Mouse (Mus musculus): ENCODE data around the gene Pex11b. TPM values are rescaled to one million over a fixed set of nuclear protein-coding genes. Genes with fewer than 3 reads are reported as not detected.

Gene Pex11b
- 49.8 and 56.6 TPM in 2 replicates for polyA plus RNA-seq (2015; fragmentation: Nextera tagmentation; extraction: Ambion mirVana)

DNA sequence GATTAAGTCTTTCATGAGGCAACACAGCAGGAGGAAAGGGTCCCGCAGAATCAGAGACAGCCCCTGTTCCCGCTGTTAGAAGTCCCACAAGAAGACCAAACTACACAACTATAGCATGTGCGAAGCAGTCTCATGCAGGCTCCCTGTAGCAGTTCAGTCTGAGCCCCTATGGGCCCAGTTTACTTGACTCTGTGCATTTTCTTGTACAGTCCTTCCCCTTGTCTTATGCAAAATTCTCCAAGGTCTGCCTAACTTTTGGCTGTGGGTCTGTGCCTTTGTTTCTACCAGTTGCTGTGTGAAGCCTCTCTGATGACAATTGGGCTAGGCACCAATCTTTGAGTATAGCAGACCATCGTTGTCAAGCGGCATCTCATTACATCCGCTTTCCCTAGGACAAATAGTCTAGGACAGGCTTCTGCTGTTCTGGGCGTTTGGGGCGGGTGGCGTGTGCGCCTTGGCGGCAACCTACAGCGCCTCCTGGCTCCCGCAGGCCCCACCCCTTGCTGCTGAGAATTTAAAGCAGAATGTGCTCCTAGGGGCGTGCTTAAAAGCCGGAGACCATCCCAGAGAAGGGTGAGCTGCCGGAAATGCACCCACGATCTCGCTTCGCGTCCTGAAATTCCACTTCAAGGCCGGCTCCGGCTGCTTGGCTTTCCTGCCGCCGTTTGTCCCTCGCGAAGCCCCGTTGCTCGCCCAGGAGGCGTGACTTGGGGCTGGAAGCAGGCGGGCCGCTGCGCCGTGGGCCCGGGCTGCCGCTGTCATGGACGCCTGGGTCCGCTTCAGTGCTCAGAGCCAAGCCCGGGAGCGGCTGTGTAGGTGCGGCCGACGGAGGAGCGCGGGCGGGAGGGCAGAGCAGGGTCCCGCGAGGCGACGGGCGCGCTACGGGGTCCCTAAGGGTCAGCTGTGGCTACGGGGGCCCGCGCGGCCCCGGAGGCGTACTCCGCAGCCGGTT lies at the start of gene Pex11b, which contains the start of gene Gm42957:
Gene Pex11b (plus strand): TSS at position 449 of the 952 bp plus-strand sequence.
Gene Gm42957 (plus strand): TSS at position 547 of the 952 bp plus-strand sequence.
- peak; percentile 98 for DNase-seq (ENCODE audit: low spot score)
- peak; percentile 68 for TF ChIP-seq CTCF (IDR thresholded peaks at IDR 0.05)
- TF ChIP-seq EP300 (IDR thresholded peaks at IDR 0.05), result no peak
- Histone ChIP-seq H3K27ac (ENCODE audit: low read length) (peak within 1 kb of the TSS; percentile 83), H3K4me2 (replicated peaks; ENCODE audit: low read depth, low read length) (peak within 1 kb of the TSS; percentile 81), H3K36me3 (ENCODE audit: insufficient read depth, low read length) (no peaks in the 10 kb centered on the region), H3K4me1 (ENCODE audit: insufficient read depth, low read depth, low read length) (peaks cover 4% of the 10 kb centered on the region; the same call in 1 of the 2 replicates), H3K9ac (replicated peaks; ENCODE audit: low read depth) (peak within 1 kb of the TSS; percentile 92), H3K4me3 (ENCODE audit: low read depth, low read length) (peak within 1 kb of the TSS; percentile 84), H3K9me3 (ENCODE audit: low read length) (no peaks in the 10 kb centered on the region), H3K27me3 (replicated peaks; ENCODE audit: insufficient read depth, low read length) (no peaks in the 10 kb centered on the region)
- peak; percentile 95 for ATAC-seq
- 2% methylated on average over 59 of the region's 60 CpGs for WGBS

DNA sequence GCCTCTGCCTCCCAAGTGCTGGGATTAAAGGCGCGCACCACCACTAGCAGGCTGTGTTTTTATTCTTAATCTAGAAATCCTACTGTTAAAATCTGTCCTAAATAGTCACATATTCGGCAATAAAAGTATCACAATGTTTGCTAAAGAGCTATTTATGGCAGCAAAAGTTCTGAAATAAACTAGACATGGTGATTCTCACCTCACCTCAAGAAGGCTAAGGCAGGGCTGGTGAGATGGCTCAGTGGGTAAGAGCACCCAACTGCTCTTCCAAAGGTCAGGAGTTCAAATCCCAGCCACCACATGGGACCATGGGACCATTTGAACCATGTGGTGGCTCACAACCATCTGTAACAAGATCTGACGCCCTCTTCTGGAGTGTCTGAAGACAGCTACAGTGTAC lies 44.5 kb upstream of the Pex11b start:
- DNase-seq (ENCODE audit: low spot score), result no peak
- Histone ChIP-seq H3K4me2 (replicated peaks; ENCODE audit: low read depth, low read length) (no peak overlapping the region), H3K4me3 (ENCODE audit: low read depth, low read length) (no peak overlapping the region), H3K27me3 (replicated peaks; ENCODE audit: insufficient read depth, low read length) (no peaks in the 10 kb centered on the region), H3K9ac (replicated peaks; ENCODE audit: low read depth) (no peak overlapping the region), H3K36me3 (ENCODE audit: insufficient read depth, low read length) (no peaks in the 10 kb centered on the region), H3K9me3 (ENCODE audit: low read length) (no peaks in the 10 kb centered on the region), H3K27ac (ENCODE audit: low read length) (no peak overlapping the region), H3K4me1 (ENCODE audit: insufficient read depth, low read depth, low read length) (no peaks in the 10 kb centered on the region; the same call in 1 of the 2 replicates)
- TF ChIP-seq CTCF (IDR thresholded peaks at IDR 0.05) (no peak), EP300 (IDR thresholded peaks at IDR 0.05) (no peak)
- no peak for ATAC-seq
- 87% methylated on average over 4 of the region's 4 CpGs for WGBS

DNA sequence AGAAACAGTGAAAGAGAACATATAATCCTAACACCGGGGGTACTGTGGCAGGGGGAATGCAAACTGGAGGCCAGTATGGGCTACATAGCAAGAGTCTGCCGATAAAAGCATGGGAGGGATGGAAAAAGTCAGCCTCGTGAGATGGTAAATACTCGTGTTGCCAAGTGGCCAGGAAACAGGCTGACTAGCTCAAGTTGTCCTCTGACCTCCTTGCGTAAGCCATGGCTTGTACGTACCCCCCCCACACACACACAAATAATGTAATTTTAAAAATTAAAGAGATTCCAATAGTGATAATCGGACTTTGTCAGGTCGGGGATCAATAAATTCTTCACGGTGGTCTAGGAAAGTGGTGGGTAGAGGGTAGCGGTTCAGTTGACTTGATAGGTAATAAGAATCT lies 41.8 kb upstream of the Pex11b start:
- peaks cover 8% of the 10 kb centered on the region; the same call in 1 of the 2 replicates for H3K27me3 ChIP-seq (replicated peaks; ENCODE audit: insufficient read depth, low read length)
- peak overlapping the region; percentile 65 for H3K4me3 ChIP-seq (ENCODE audit: low read depth, low read length)
- H3K9me3 ChIP-seq (ENCODE audit: low read length), result no peaks in the 10 kb centered on the region
- no peaks in the 10 kb centered on the region for H3K36me3 ChIP-seq (ENCODE audit: insufficient read depth, low read length)
- H3K27ac ChIP-seq (ENCODE audit: low read length), result peak overlapping the region; percentile 86
- TF ChIP-seq CTCF (IDR thresholded peaks at IDR 0.05) (no peak), EP300 (IDR thresholded peaks at IDR 0.05) (no peak; the same call in 1 of the 2 replicates)
- H3K9ac ChIP-seq (replicated peaks; ENCODE audit: low read depth), result peak overlapping the region; percentile 58
- ATAC-seq (peak; percentile 26), DNase-seq (ENCODE audit: low spot score) (peak; percentile 79)
- peaks cover 17% of the 10 kb centered on the region for H3K4me1 ChIP-seq (ENCODE audit: insufficient read depth, low read depth, low read length)
- WGBS, result under 1% methylated on average over 10 of the region's 10 CpGs
- peak overlapping the region; percentile 80 for H3K4me2 ChIP-seq (replicated peaks; ENCODE audit: low read depth, low read length)

- H3K27ac ChIP-seq (ENCODE audit: low read length), result peak within 1 kb of the TSS; percentile 86
- TF ChIP-seq EP300 (IDR thresholded peaks at IDR 0.05) (0 out of 2 replicates have a peak, but pooled peaks have one; percentile 2), CTCF (IDR thresholded peaks at IDR 0.05) (peak; percentile 47)
- H3K4me1 ChIP-seq (ENCODE audit: insufficient read depth, low read depth, low read length), result peaks cover 17% of the 10 kb centered on the region
- H3K36me3 ChIP-seq (ENCODE audit: insufficient read depth, low read length), result no peaks in the 10 kb centered on the region
- DNase-seq (ENCODE audit: low spot score) (peak; percentile 98), ATAC-seq (peak; percentile 95)
- H3K9me3 ChIP-seq (ENCODE audit: low read length), result no peaks in the 10 kb centered on the region
- peak within 1 kb of the TSS; percentile 58 for H3K9ac ChIP-seq (replicated peaks; ENCODE audit: low read depth)
- H3K4me3 ChIP-seq (ENCODE audit: low read depth, low read length), result peak within 1 kb of the TSS; percentile 65
- WGBS, result 0% methylated on average over 37 of the region's 38 CpGs
- H3K27me3 ChIP-seq (replicated peaks; ENCODE audit: insufficient read depth, low read length), result peaks cover 8% of the 10 kb centered on the region; the same call in 1 of the 2 replicates
- peak within 1 kb of the TSS; percentile 80 for H3K4me2 ChIP-seq (replicated peaks; ENCODE audit: low read depth, low read length)
These were observed 41.2 kb upstream of the Pex11b start, which contains the start of gene Polr3gl for GRCm38 (mm10) chr3:96593790-96594560. Polr3gl (minus strand) TSS chr3:96594181.

- ATAC-seq (no peak), DNase-seq (ENCODE audit: low spot score) (no peak)
- Histone ChIP-seq H3K9me3 (ENCODE audit: low read length) (no peaks in the 10 kb centered on the region), H3K9ac (replicated peaks; ENCODE audit: low read depth) (no peak overlapping the region), H3K4me1 (ENCODE audit: insufficient read depth, low read depth, low read length) (peaks cover 17% of the 10 kb centered on the region), H3K27ac (ENCODE audit: low read length) (no peak overlapping the region), H3K4me2 (replicated peaks; ENCODE audit: low read depth, low read length) (no peak overlapping the region), H3K27me3 (replicated peaks; ENCODE audit: insufficient read depth, low read length) (peaks cover 8% of the 10 kb centered on the region; the same call in 1 of the 2 replicates), H3K36me3 (ENCODE audit: insufficient read depth, low read length) (no peaks in the 10 kb centered on the region), H3K4me3 (ENCODE audit: low read depth, low read length) (no peak overlapping the region)
- TF ChIP-seq CTCF (IDR thresholded peaks at IDR 0.05) (no peak), EP300 (IDR thresholded peaks at IDR 0.05) (no peak)
- WGBS, result 86% methylated on average over 5 of the region's 5 CpGs
These were observed 40.3 kb upstream of the Pex11b start for GRCm38 (mm10) chr3:96594851-96595250.

Data from lung, postnatal 0 days (tissue).